Mouse (Mus musculus) v-Abl transformed pro-B cells (cell line): ENCODE data around the gene Plcz1.

Source experiments
- in situ Hi-C, 2 experiments: fragments of 400-800 bp; cut with MboI; formaldehyde crosslinking; loops; one replicate each; pipeline ENCODE4 v1.15.1; 2025; ENCODE audit not compliant: unreplicated experiment in 2 of 2

Plcz1 gene

GRCm38 (mm10) chr6:139953596-139953995 lies 87.7 kb downstream of the Plcz1 start:
- in situ Hi-C loops, result no loop called here

DNA sequence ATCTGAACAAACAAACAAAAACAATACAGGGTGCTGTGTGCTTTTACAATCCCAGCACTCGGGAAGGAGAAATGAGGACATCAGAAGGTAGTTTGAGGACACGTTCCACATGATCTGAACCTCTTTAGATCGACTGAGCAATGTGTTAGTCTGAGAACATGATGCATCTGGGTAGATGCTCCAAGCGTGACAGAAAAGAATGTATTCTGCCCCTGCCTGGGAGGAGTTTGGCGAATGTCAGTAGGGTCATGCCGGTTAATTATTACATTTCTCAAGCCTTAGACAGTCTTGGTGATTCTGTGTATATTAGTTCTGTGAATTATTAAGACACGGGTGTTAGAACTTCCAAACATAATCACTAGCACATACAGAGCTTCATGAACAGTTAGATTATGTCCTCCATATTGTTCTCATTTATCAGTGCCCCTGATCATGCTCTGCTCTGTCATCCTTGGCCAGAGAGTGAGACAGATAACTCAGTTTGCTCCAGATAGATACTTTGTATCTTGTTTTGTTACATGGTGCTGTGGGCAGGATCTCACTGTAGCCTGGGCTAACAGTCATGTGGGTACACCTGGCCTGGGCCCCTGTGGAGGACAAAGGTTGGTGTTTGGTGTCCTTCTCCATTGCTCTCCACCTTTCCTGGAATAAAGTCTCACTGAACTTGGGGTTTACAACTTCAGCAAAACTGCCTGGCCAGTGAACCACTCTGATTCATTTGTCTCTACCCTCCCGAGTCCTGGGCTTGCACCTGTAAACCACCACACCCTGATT lies 94.0 kb downstream of the Plcz1 start:
- in situ Hi-C loops, result no loop called here
